8 mouse cellular contexts compared by ENCODE assay signal in the genomic region with DNA sequence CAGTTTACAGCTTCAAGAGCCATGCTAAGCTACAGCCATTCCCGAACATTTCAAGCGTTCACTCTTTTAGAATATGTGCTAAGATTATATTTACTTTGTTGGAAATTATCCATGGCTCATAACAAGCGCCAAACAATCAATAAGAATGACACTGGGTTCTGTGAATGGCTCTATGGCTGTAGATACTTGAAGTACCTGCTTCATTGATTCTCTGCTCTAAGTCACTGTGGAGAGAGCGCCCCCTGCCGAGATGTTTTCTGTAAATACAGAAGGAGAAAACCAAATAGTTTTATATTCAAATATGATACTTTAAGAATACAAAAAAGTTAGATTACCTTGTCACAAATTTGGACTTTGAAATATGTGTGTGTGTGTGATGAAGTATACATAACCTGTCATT.
DNase-seq lines count a peak whose midpoint lies in the region; ATAC-seq lines count a peak whose summit lies in the region.

No protein-coding gene starts in this region.

- intact Hi-C loops in heart, postnatal 36 days (cut with DNase I) = loop anchor here (1.0 to 5.0 kb wide), 2 partner anchors 83 to 747 kb away; no protein-coding TSS in a partner anchor

- DNase-seq in heart, postnatal 36 days = peak; percentile 14 to 27
- DNase-seq in heart, adult 8-10 months (ENCODE audit: low spot score) = no peak
- peak; percentile 48 for DNase-seq in 3T3-L1 (ENCODE audit: low read depth, low spot score)
- DNase-seq in WW6 (ENCODE audit: low read depth, low spot score) = peak; percentile 14
- DNase-seq in embryo, embryonic 10.5 days (ENCODE audit: low spot score) = peak; percentile 65
- DNase-seq in layer of hippocampus, adult 9-11 months = peak; percentile 42
- DNase-seq in retina, embryonic 14.5 days (ENCODE audit: low spot score) = peak; percentile 58

- no peak for ATAC-seq in activated CD4-positive, CD25-positive, alpha-beta regulatory T cell, adult 4 months
